Mouse (Mus musculus) CH12.LX (cell line): Measurements from ENCODE around the gene H3f3b.
A peak's percentile ranks its signal among the peaks of the same experiment; 100 is the strongest.

ENCODE experiments used
- EP300 ChIP-seq: IDR thresholded peaks from 2 replicates; pipeline ENCODE4 v1.6.1; 2011; ENCODE audit warnings: low read length, improper control_type of control experiment
- KAT2A ChIP-seq: IDR thresholded peaks from 2 replicates; pipeline ENCODE4 v1.6.1; 2012; ENCODE audit warnings: low read length, improper control_type of control experiment, inconsistent platforms; ENCODE audit not compliant: insufficient replicate concordance
- MAX ChIP-seq: IDR thresholded peaks from 2 replicates; pipeline ENCODE4 v1.6.1; 2011; ENCODE audit warnings: low read length, improper control_type of control experiment
- POLR2A ChIP-seq: IDR thresholded peaks from 2 replicates; pipeline ENCODE4 v1.6.1; 2011; ENCODE audit warnings: low read depth, mild to moderate bottlenecking, improper control_type of control experiment, low read length

- TF ChIP-seq KAT2A (0 out of 2 replicates have a peak, but pooled peaks have one; percentile 29), MAX (peak; percentile 81; the same call in 1 of the 2 replicates), EP300 (peak; percentile 66; the same call in 1 of the 2 replicates), POLR2A (no peak; the same call in 1 of the 2 replicates)
These were observed 3.4 kb upstream of the H3f3b start for GRCm38 (mm10) chr11:116030898-116031845.
